Mouse (Mus musculus) stomach, postnatal 0 days (tissue): ENCODE measurements at regions not wholly inside any gene's neighbourhood (a gene's known extent, or its start where the extent isn't known, plus 50 kb on each side); places are given as distances from the start of the nearest gene placed in this dataset.

Experiments
- ATAC-seq: fragments of 200-750 bp; cut with Nextera tagmentation; 2 replicates; pipeline ENCODE4 v1.8.0; 2017; ENCODE audit not compliant: low FRiP score, low TSS enrichment
- DNase-seq: peaks from one replicate; pipeline ENCODE4 v3.0.0-alpha.2; 2016; ENCODE audit warnings: low spot score
- H3K27ac ChIP-seq: fragments of 300-500 bp; sonication (generic); replicated peaks from 2 replicates; pipeline ENCODE4 v1.5.1; 2014; ENCODE audit warnings: mild to moderate bottlenecking, control low read depth
- H3K27me3 ChIP-seq: fragments of 300-500 bp; sonication (generic); 2 replicates; pipeline ENCODE4 v1.6.1; 2014; ENCODE audit warnings: low read length; ENCODE audit not compliant: control insufficient read depth, insufficient read depth
- H3K36me3 ChIP-seq: fragments of 300-500 bp; sonication (generic); 2 replicates; pipeline ENCODE4 v1.6.1; 2014; ENCODE audit warnings: low read length, mixed read lengths; ENCODE audit not compliant: control insufficient read depth, insufficient read depth
- H3K4me1 ChIP-seq: fragments of 300-500 bp; sonication (generic); replicated peaks from 2 replicates; pipeline ENCODE4 v1.6.1; 2014; ENCODE audit warnings: antibody characterized with exemption; ENCODE audit not compliant: control insufficient read depth, insufficient read depth
- H3K4me2 ChIP-seq: fragments of 300-500 bp; sonication (generic); replicated peaks from 2 replicates; pipeline ENCODE4 v1.6.1; 2014; ENCODE audit warnings: low read depth, mild to moderate bottlenecking, control low read depth, moderate library complexity
- H3K4me3 ChIP-seq: fragments of 300-500 bp; sonication (generic); 2 replicates; pipeline ENCODE4 v1.5.1; 2014; ENCODE audit warnings: low read depth, low read length, control low read depth
- H3K9ac ChIP-seq: fragments of 300-500 bp; sonication (generic); 2 replicates; pipeline ENCODE4 v1.6.1; 2014; ENCODE audit warnings: mild to moderate bottlenecking, low read length, control low read depth, mixed read lengths
- H3K9me3 ChIP-seq: fragments of 300-500 bp; sonication (generic); 2 replicates; pipeline ENCODE4 v1.6.1; 2016; ENCODE audit warnings: low read length; ENCODE audit not compliant: control insufficient read depth
- CTCF ChIP-seq: IDR thresholded peaks from 2 replicates; pipeline ENCODE4 v1.5.1; 2016; ENCODE audit warnings: antibody characterized with exemption, low read depth, mild to moderate bottlenecking, moderate library complexity
- EP300 ChIP-seq: optimal IDR thresholded peaks from 2 replicates; pipeline ENCODE3; 2016; ENCODE audit warnings: antibody characterized with exemption
- WGBS: fragments of 180-500 bp; shearing (Covaris S2); extraction: QIAGEN DNeasy Blood & Tissue Kit; methylation state at CpG from one replicate; pipeline ENCODE4 v1.1.7; 2014; 5-methylcytosine and 5-hydroxymethylcytosine counted together

DNA sequence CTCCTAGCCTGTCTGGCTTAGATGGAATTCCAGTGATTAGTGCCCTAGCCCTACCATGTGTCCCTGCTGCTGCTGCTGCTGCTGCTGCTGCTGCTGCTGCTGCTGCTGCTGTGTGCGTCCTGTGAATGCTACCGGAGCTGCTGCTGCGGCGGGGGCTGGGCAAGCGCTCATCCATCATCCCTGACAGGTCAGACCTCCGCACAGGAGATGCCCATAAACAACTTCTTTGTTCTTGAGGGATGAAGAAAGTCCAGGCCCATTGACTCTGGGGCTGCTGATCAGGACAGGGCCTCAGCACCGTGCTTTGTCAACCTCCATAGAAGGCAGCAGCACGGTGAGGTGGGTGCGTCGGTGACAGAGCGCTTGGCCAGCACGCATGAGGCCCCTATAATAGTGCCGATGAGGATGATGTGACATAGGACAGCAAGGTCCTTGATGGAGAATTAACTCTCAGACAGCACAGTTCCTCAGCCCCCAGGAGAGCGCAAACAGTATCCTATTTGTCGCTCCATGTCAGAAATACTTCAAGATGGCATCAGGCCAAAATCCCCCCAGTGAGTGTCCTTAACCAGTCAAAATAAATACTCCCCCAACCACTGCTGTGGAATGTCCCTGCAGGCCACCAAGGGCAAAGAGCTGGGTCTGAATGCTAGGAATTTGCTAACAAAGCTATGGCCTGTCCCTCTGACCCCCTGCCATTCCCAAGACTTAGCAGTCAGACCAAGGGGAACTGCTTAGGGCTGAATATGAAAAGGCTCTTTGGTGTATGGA is 95.1 kb upstream of the Errfi1 start:
- H3K27me3 ChIP-seq: no peaks in the 10 kb centered on the region

DNA sequence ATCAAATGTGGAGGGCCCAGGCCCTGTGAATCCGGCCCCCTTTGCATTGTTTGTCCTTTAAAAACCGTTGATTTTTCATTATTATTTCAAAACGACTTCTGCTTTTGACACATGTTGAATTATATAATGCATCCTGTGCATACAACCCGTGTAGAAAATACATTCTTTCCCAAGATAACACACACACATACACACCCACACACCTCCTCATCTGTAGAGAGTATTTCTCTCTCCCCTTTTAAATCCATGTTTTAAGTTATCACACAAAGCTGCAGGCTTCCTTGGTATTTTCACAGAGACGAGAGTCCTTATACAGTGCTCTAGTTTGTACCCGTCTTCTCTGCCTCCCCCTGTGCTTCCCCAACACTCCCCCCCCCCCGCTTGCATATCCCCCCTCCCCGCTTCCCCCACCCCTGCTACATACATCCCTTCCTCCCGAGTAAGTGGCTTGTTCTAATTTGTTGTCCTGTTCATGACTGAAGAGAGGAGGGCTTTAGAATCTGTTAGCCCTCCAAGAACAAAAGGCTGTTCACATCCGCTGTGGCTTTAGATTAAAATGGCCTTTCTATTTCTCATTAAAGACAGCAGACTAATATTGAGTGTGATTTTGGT is 95.8 kb upstream of the Errfi1 start:
- no peaks in the 10 kb centered on the region for H3K36me3 ChIP-seq
- 0 out of 2 replicates have a peak, but pooled peaks cover 2% of the 10 kb centered on the region for H3K4me1 ChIP-seq
- ATAC-seq: no peak
- H3K9me3 ChIP-seq: no peaks in the 10 kb centered on the region
- peak overlapping the region; percentile 67 for H3K27ac ChIP-seq
- no peak overlapping the region for H3K4me2 ChIP-seq
- TF ChIP-seq CTCF (no peak), EP300 (no peak)
- H3K4me3 ChIP-seq: no peak overlapping the region
- no peak overlapping the region for H3K9ac ChIP-seq
- 39% methylated on average over 10 of the region's 10 CpGs for WGBS
- no peaks in the 10 kb centered on the region for H3K27me3 ChIP-seq
- DNase-seq: no peak

More for the DNA sequence above, 95.1 kb upstream of the Errfi1 start:
- peak; percentile 45 for ATAC-seq
- no peak overlapping the region for H3K9ac ChIP-seq
- TF ChIP-seq EP300: no peak
- TF ChIP-seq CTCF: no peak
- 20% methylated on average over 15 of the region's 15 CpGs for WGBS
- 0 out of 2 replicates have a peak, but pooled peaks cover 2% of the 10 kb centered on the region for H3K4me1 ChIP-seq
- H3K27ac ChIP-seq: peak overlapping the region; percentile 67
- no peak for DNase-seq
- no peaks in the 10 kb centered on the region for H3K36me3 ChIP-seq
- no peaks in the 10 kb centered on the region for H3K9me3 ChIP-seq
- no peak overlapping the region for H3K4me2 ChIP-seq
- no peak overlapping the region for H3K4me3 ChIP-seq

- no peaks in the 10 kb centered on the region for H3K9me3 ChIP-seq
- H3K36me3 ChIP-seq: no peaks in the 10 kb centered on the region
- H3K27ac ChIP-seq: 0 out of 2 replicates have a peak overlapping the region, but pooled peaks have one; percentile 9
- 63% methylated on average over 10 of the region's 10 CpGs for WGBS
- DNase-seq (peak; percentile 46), ATAC-seq (peak; percentile 35; the same call in 1 of the 2 replicates)
- H3K9ac ChIP-seq: no peak overlapping the region
- 0 out of 2 replicates have a peak, but pooled peaks cover 2% of the 10 kb centered on the region for H3K4me1 ChIP-seq
- TF ChIP-seq CTCF (peak; percentile 65), EP300 (peak; percentile 44)
- no peak overlapping the region for H3K4me3 ChIP-seq
- no peak overlapping the region for H3K4me2 ChIP-seq
- H3K27me3 ChIP-seq: no peaks in the 10 kb centered on the region
Observed at GRCm38 (mm10) chr4:150757291-150757741, 96.4 kb upstream of the Errfi1 start.

GRCm38 (mm10) chr4:150755446-150755845 is 98.3 kb upstream of the Errfi1 start:
- WGBS: 96% methylated on average over 7 of the region's 7 CpGs
- no peaks in the 10 kb centered on the region for H3K27me3 ChIP-seq
- no peak overlapping the region for H3K27ac ChIP-seq
- no peak overlapping the region for H3K4me3 ChIP-seq
- DNase-seq: no peak
- H3K9me3 ChIP-seq: no peaks in the 10 kb centered on the region
- no peak overlapping the region for H3K4me2 ChIP-seq
- TF ChIP-seq EP300 (no peak), CTCF (no peak)
- ATAC-seq: no peak
- H3K36me3 ChIP-seq: no peaks in the 10 kb centered on the region
- H3K4me1 ChIP-seq: 0 out of 2 replicates have a peak, but pooled peaks cover 2% of the 10 kb centered on the region
- no peak overlapping the region for H3K9ac ChIP-seq

- TF ChIP-seq CTCF (no peak), EP300 (no peak)
- no peak overlapping the region for H3K4me2 ChIP-seq
- H3K9ac ChIP-seq: no peak overlapping the region
- no peaks in the 10 kb centered on the region for H3K27me3 ChIP-seq
- no peak overlapping the region for H3K27ac ChIP-seq
- H3K9me3 ChIP-seq: no peaks in the 10 kb centered on the region
- no peaks in the 10 kb centered on the region for H3K36me3 ChIP-seq
- DNase-seq (no peak), ATAC-seq (no peak)
- no peaks in the 10 kb centered on the region for H3K4me1 ChIP-seq
- no peak overlapping the region for H3K4me3 ChIP-seq
- WGBS: 72% methylated on average over 8 of the region's 8 CpGs
Observed at GRCm38 (mm10) chr4:150752151-150752550, 100.2 kb upstream of the Slc45a1 start.
